Mouse (Mus musculus) midbrain, embryonic 13.5 days (tissue): ENCODE results near the gene Zmpste24. TPM values are rescaled to one million over a fixed set of nuclear protein-coding genes. Genes with fewer than 3 reads are reported as not detected.
A peak's percentile ranks its signal among the peaks of the same experiment; 100 is the strongest.

Experiments used
- ATAC-seq: fragments of 200-750 bp; cut with Nextera tagmentation; 2 replicates; pipeline ENCODE4 v1.8.0; 2017; ENCODE audit warnings: mild to moderate bottlenecking, moderate TSS enrichment, moderate library complexity
- H3K27ac ChIP-seq: fragments of 300-500 bp; sonication (generic); 2 replicates; pipeline ENCODE4 v1.5.1; 2015; ENCODE audit warnings: inconsistent platforms, mild to moderate bottlenecking, moderate library complexity
- H3K27me3 ChIP-seq: fragments of 300-500 bp; sonication (generic); 2 replicates; pipeline ENCODE4 v1.6.1; 2015; ENCODE audit warnings: mild to moderate bottlenecking, inconsistent platforms
- H3K36me3 ChIP-seq: fragments of 300-500 bp; sonication (generic); 2 replicates; pipeline ENCODE4 v1.6.1; 2015; ENCODE audit warnings: mild to moderate bottlenecking, inconsistent platforms
- H3K4me1 ChIP-seq: fragments of 300-500 bp; sonication (generic); replicated peaks from 2 replicates; pipeline ENCODE4 v1.6.1; 2015; ENCODE audit warnings: inconsistent platforms
- H3K4me2 ChIP-seq: fragments of 300-500 bp; sonication (generic); replicated peaks from 2 replicates; pipeline ENCODE4 v1.6.1; 2015; ENCODE audit warnings: moderate library complexity, mild to moderate bottlenecking, inconsistent platforms
- H3K4me3 ChIP-seq: fragments of 300-500 bp; sonication (generic); replicated peaks from 2 replicates; pipeline ENCODE4 v1.5.1; 2015; ENCODE audit warnings: mild to moderate bottlenecking, inconsistent platforms
- H3K9ac ChIP-seq: fragments of 300-500 bp; sonication (generic); replicated peaks from 2 replicates; pipeline ENCODE4 v1.6.1; 2015; ENCODE audit warnings: mild to moderate bottlenecking, inconsistent platforms
- H3K9me3 ChIP-seq: fragments of 300-500 bp; sonication (generic); 2 replicates; pipeline ENCODE4 v1.6.1; 2016; ENCODE audit warnings: mild to moderate bottlenecking, inconsistent platforms
- WGBS: fragments of 180-500 bp; shearing (Covaris S2); methylation state at CpG from one replicate; pipeline ENCODE4 v1.1.7; 2015; 5-methylcytosine and 5-hydroxymethylcytosine counted together
- polyA plus RNA-seq: library from polyadenylated mRNA; unstranded; fragments of >200 nt; fragmentation: Nextera tagmentation; extraction: Ambion mirVana; gene quantifications from 2 replicates; pipeline ENCODE4 v1.2.1, GENCODE M21; 2015

Gene Zmpste24
- polyA plus RNA-seq, 1 experiment from 2014 or later: 27.1 TPM

DNA sequence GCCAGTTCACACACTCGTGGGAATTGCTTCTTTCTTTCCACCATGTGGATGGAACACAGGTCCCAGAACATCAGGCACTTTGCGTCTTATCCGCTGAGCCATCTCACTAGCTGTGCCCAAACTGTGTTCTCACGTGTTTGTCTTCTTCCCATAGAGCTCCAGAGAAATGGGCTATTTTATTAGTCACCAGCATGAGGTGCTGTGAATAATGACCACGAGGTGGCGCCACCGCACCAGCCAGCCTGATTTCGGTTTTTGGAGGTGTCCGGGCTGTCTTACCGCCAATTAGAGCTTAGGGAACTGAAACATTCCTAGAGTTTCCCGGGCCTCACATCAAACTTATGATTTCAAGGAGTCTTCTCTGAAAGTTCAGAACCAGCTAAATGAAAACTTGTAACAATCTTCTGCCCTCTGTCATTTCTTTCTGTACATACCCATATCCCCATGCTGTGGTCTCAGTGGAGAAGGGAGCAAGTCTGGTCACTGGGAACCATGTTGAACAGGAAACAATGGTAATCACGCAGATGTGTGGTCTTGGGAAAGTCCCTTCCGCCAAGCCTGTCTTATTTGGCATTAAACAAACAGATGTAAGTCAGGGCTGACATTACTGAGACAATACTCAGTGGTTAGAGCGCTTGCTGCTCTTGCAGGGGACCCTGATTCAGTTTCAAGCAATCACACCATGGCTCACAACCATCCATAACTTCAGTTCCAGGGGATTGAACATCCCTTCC, 69.2 kb downstream of the Zmpste24 start:
- peak; percentile 24; the same call in 1 of the 2 replicates for ATAC-seq
- Histone ChIP-seq H3K4me3 (no peak overlapping the region), H3K27me3 (no peaks in the 10 kb centered on the region), H3K9me3 (no peaks in the 10 kb centered on the region), H3K4me2 (no peak overlapping the region), H3K9ac (no peak overlapping the region), H3K4me1 (no peaks in the 10 kb centered on the region), H3K36me3 (no peaks in the 10 kb centered on the region), H3K27ac (no peak overlapping the region)
- 26% methylated on average over 14 of the region's 14 CpGs for WGBS

DNA sequence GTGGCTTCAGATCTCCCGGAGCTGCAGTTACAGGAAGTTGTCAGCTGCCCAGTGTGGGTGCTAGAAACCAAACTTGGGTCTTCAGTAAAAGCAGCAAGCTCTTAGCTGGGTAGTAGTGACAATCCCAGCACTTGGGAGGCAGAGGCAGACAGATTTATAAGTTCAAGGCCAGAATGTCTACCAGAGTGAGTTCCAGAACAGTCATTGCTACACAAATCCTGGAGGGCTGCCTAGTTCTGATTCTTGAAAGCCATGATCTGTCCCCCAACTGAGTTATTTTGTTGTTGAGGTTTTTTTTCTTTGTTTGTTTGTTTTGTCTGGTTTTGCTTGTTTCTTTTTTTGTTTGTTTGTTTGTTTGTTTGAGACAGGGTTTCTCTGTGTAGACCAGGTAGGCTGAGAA, 69.9 kb downstream of the Zmpste24 start:
- no peak for ATAC-seq
- Histone ChIP-seq H3K36me3 (no peaks in the 10 kb centered on the region), H3K9me3 (no peaks in the 10 kb centered on the region), H3K4me2 (no peak overlapping the region), H3K4me3 (no peak overlapping the region), H3K9ac (no peak overlapping the region), H3K27ac (no peak overlapping the region), H3K27me3 (no peaks in the 10 kb centered on the region), H3K4me1 (no peaks in the 10 kb centered on the region)
- 81% methylated on average over 1 of the region's 1 CpGs for WGBS

- H3K27me3 ChIP-seq: no peaks in the 10 kb centered on the region
- no peak overlapping the region for H3K9ac ChIP-seq
- WGBS: 71% methylated on average over 2 of the region's 2 CpGs
- H3K36me3 ChIP-seq: no peaks in the 10 kb centered on the region
- no peak overlapping the region for H3K4me2 ChIP-seq
- ATAC-seq: no peak
- H3K4me1 ChIP-seq: no peaks in the 10 kb centered on the region
- H3K27ac ChIP-seq: no peak overlapping the region
- H3K4me3 ChIP-seq: no peak overlapping the region
- no peaks in the 10 kb centered on the region for H3K9me3 ChIP-seq
These were observed 72.4 kb downstream of the Zmpste24 start for GRCm38 (mm10) chr4:121025681-121026080.

- H3K4me2 ChIP-seq: no peak overlapping the region
- H3K4me3 ChIP-seq: no peak overlapping the region
- 78% methylated on average over 2 of the region's 2 CpGs for WGBS
- no peaks in the 10 kb centered on the region for H3K36me3 ChIP-seq
- H3K27ac ChIP-seq: no peak overlapping the region
- H3K27me3 ChIP-seq: no peaks in the 10 kb centered on the region
- H3K9ac ChIP-seq: no peak overlapping the region
- H3K9me3 ChIP-seq: no peaks in the 10 kb centered on the region
- ATAC-seq: no peak
- no peaks in the 10 kb centered on the region for H3K4me1 ChIP-seq
These were observed 74.1 kb downstream of the Zmpste24 start for GRCm38 (mm10) chr4:121023941-121024340.

- Histone ChIP-seq H3K36me3 (no peaks in the 10 kb centered on the region), H3K9me3 (no peaks in the 10 kb centered on the region), H3K27ac (no peak overlapping the region), H3K4me2 (no peak overlapping the region), H3K4me1 (no peaks in the 10 kb centered on the region), H3K9ac (no peak overlapping the region), H3K27me3 (no peaks in the 10 kb centered on the region), H3K4me3 (no peak overlapping the region)
- 87% methylated on average over 7 of the region's 7 CpGs for WGBS
- ATAC-seq: no peak
These were observed 74.6 kb downstream of the Zmpste24 start for GRCm38 (mm10) chr4:121023464-121023863.

DNA sequence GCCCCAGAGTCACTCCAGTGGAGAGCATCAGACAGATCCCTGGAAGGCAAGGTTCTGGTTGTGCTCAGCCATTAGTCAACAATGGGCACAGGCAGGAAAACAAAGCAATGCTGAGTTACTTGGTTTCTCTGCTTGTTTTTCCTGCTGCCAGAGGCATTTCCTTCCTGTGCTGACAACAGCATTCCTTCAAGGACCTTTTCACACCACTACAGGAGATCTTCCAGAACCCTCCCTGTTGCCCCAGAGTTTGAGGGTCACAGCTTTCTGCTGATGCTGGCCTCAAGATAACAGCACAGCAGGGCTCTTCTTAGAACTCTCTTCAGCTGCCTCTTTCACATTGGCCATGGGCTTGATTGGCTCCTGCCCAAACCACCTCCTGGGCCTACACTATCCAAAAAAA, 76.1 kb downstream of the Zmpste24 start:
- 0 out of 2 replicates have a peak, but pooled peaks cover 4% of the 10 kb centered on the region for H3K4me1 ChIP-seq
- no peaks in the 10 kb centered on the region for H3K36me3 ChIP-seq
- H3K27ac ChIP-seq: no peak overlapping the region
- no peak for ATAC-seq
- H3K9ac ChIP-seq: no peak overlapping the region
- no peaks in the 10 kb centered on the region for H3K27me3 ChIP-seq
- H3K4me3 ChIP-seq: no peak overlapping the region
- no peaks in the 10 kb centered on the region for H3K9me3 ChIP-seq
- no peak overlapping the region for H3K4me2 ChIP-seq

- H3K4me3 ChIP-seq: no peak overlapping the region
- H3K36me3 ChIP-seq: no peaks in the 10 kb centered on the region
- no peak overlapping the region for H3K9ac ChIP-seq
- peaks cover 16% of the 10 kb centered on the region for H3K4me1 ChIP-seq
- 78% methylated on average over 10 of the region's 10 CpGs for WGBS
- no peaks in the 10 kb centered on the region for H3K9me3 ChIP-seq
- no peak overlapping the region for H3K4me2 ChIP-seq
- no peaks in the 10 kb centered on the region for H3K27me3 ChIP-seq
- ATAC-seq: no peak
- no peak overlapping the region for H3K27ac ChIP-seq
These were observed 77.8 kb downstream of the Zmpste24 start for GRCm38 (mm10) chr4:121020040-121020790.

- Histone ChIP-seq H3K4me2 (no peak overlapping the region), H3K9ac (no peak overlapping the region), H3K4me3 (no peak overlapping the region), H3K9me3 (no peaks in the 10 kb centered on the region), H3K27me3 (no peaks in the 10 kb centered on the region), H3K36me3 (no peaks in the 10 kb centered on the region), H3K27ac (no peak overlapping the region), H3K4me1 (peaks cover 22% of the 10 kb centered on the region)
- WGBS: 90% methylated on average over 3 of the region's 3 CpGs
- ATAC-seq: no peak
These were observed 79.8 kb downstream of the Zmpste24 start for GRCm38 (mm10) chr4:121018250-121018649.

GRCm38 (mm10) chr4:121016928-121017657, 80.9 kb downstream of the Zmpste24 start, which contains the start of gene Smap2:
Smap2 (minus strand) TSS chr4:121017247.
- Histone ChIP-seq H3K4me3 (peak within 1 kb of the TSS; percentile 72), H3K27me3 (no peaks in the 10 kb centered on the region), H3K36me3 (no peaks in the 10 kb centered on the region), H3K9me3 (no peaks in the 10 kb centered on the region), H3K27ac (peak within 1 kb of the TSS; percentile 77), H3K4me1 (peaks cover 22% of the 10 kb centered on the region), H3K4me2 (peak within 1 kb of the TSS; percentile 93), H3K9ac (peak within 1 kb of the TSS; percentile 86)
- ATAC-seq: peak; percentile 97
- WGBS: under 1% methylated on average over 45 of the region's 48 CpGs

GRCm38 (mm10) chr4:121016021-121016898, 81.8 kb downstream of the Zmpste24 start:
- Histone ChIP-seq H3K27me3 (no peaks in the 10 kb centered on the region), H3K4me3 (peak overlapping the region; percentile 72), H3K4me2 (peak overlapping the region; percentile 93), H3K9me3 (no peaks in the 10 kb centered on the region), H3K27ac (peak overlapping the region; percentile 77), H3K36me3 (no peaks in the 10 kb centered on the region), H3K9ac (peak overlapping the region; percentile 86), H3K4me1 (peaks cover 22% of the 10 kb centered on the region)
- peak; percentile 60 for ATAC-seq
- WGBS: 8% methylated on average over 37 of the region's 40 CpGs

- WGBS: 85% methylated on average over 7 of the region's 7 CpGs
- H3K4me3 ChIP-seq: peak overlapping the region; percentile 72
- H3K27me3 ChIP-seq: no peaks in the 10 kb centered on the region
- ATAC-seq: no peak
- no peaks in the 10 kb centered on the region for H3K9me3 ChIP-seq
- no peaks in the 10 kb centered on the region for H3K36me3 ChIP-seq
- H3K27ac ChIP-seq: no peak overlapping the region
- peak overlapping the region; percentile 93 for H3K4me2 ChIP-seq
- peak overlapping the region; percentile 86; the same call in 1 of the 2 replicates for H3K9ac ChIP-seq
- H3K4me1 ChIP-seq: peaks cover 25% of the 10 kb centered on the region
These were observed 82.8 kb downstream of the Zmpste24 start for GRCm38 (mm10) chr4:121015268-121015659.
